Mouse (Mus musculus) layer of hippocampus, adult 11-12 months (tissue): ENCODE measurements around the gene Olfr1101.

Source experiments
- DNase-seq: peaks from one replicate; pipeline ENCODE4 v3.0.0; 2022; ENCODE audit warnings: low spot score

Olfr1101 gene

GRCm38 (mm10) chr2:86991121-86991520, at the start of gene Olfr1101:
Gene Olfr1101, minus strand, starts transcription at chr2:86991221.
- no peak for DNase-seq

- DNase-seq, result no peak
Measured at GRCm38 (mm10) chr2:87036431-87036830, 45.4 kb upstream of the Olfr1101 start, which contains the start of gene Olfr1105. Gene Olfr1105, minus strand, starts transcription at chr2:87036531.

- DNase-seq, result no peak
Measured at GRCm38 (mm10) chr2:87026980-87027379, 36.0 kb upstream of the Olfr1101 start, which contains the start of gene Olfr1104. Gene Olfr1104, minus strand, starts transcription at chr2:87027080.

GRCm38 (mm10) chr2:86998098-86998497, 7.1 kb upstream of the Olfr1101 start, which contains the start of gene Olfr1102:
Gene Olfr1102, plus strand, starts transcription at chr2:86998398.
- DNase-seq, result no peak

DNA sequence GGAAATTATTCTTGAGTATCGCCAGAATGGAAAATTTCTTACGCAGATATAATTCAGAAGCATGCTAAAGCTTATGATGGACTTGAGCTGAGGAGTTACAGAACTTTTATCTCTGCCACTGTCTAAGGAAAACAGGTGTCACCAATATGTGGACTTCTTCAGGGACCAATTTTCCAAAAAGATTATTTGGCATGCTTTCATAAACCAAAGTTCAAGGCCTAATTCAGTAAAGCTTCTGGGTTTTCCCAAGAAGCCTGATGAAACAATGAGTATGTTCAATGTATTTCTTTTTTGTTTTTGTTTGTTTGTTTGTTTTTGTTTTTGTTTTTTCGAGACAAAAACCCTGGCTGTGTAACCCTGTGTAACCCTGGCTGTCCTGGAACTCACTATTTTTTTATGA, 11.2 kb downstream of the Olfr1101 start, which contains the start of gene Olfr1100:
Gene Olfr1100 (minus strand): TSS at position 101 of the 400 bp plus-strand sequence.
- no peak for DNase-seq

DNA sequence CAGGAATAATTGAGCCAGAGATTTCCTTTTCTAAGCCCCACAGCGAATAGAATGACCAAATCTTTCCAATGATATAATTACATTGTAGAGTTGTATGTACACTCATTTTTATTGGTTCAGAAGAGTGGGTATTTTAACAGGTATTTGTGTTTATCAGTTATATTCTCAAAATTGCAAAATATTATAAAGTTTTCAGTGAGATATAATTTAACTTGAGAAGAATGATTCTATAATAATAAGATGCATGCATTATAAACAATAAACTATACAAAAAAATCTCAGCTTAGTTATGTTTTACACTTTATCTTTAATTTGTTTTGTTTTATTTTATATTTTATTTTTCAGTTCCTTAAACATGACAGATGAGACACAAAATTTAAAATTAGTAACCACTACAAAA, 30.4 kb downstream of the Olfr1101 start, which contains the start of gene Olfr1099:
Gene Olfr1099 (minus strand): TSS at position 101 of the 400 bp plus-strand sequence.
- DNase-seq, result no peak
